Mouse (Mus musculus) mammary gland, adult 2 months (tissue): ENCODE data around the gene Ptprn. TPM values are rescaled to one million over a fixed set of nuclear protein-coding genes. Genes with fewer than 3 reads are reported as not detected.

Experiments
- polyA plus RNA-seq: library from polyadenylated mRNA; depleted of rRNA; stranded (reverse); fragments of >200 nt; gene quantifications from 2 replicates; pipeline ENCODE4 v1.2.3, GENCODE M21; 2012; ENCODE audit warnings: low replicate concordance; rRNA removed

The Ptprn gene
- polyA plus RNA-seq = 0.11 and 0.19 TPM in 2 replicates

GRCm38 (mm10) chr1:75264091-75264880 lies at the start of gene Ptprn:
Ptprn (minus strand) TSS chr1:75264502.

GRCm38 (mm10) chr1:75278228-75278627 lies 13.9 kb upstream of the Ptprn start, which contains the start of gene Resp18:
Resp18 (minus strand) TSS chr1:75278415.

GRCm38 (mm10) chr1:75236117-75237050 lies 27.9 kb downstream of the Ptprn start, which contains the start of gene Dnajb2:
Dnajb2 (plus strand) TSS chr1:75236406.

GRCm38 (mm10) chr1:75231664-75232152 lies 32.6 kb downstream of the Ptprn start, which contains the start of gene A630095N17Rik:
A630095N17Rik (minus strand) TSS chr1:75232102.

GRCm38 (mm10) chr1:75219531-75219930 lies 44.8 kb downstream of the Ptprn start, which contains the start of gene Tuba4a:
Tuba4a (minus strand) TSS chr1:75219865.

GRCm38 (mm10) chr1:75210136-75211087 lies 53.9 kb downstream of the Ptprn start, which contains the start of the genes Glb1l and Stk16:
Glb1l (minus strand) TSS chr1:75210813.
Stk16 (plus strand) TSS chr1:75210838.

Other genes starting within 250 kb of the Ptprn start
- gene Nhej1, start 139.3 kb downstream of the Ptprn start, polyA plus RNA-seq = 2.6 and 5.6 TPM in 2 replicates
- gene Slc23a3, start 130.6 kb downstream of the Ptprn start, polyA plus RNA-seq = 0.76 and 0.80 TPM in 2 replicates
- gene Cnppd1, start 121.8 kb downstream of the Ptprn start, polyA plus RNA-seq = 66.5 and 70.1 TPM in 2 replicates
- gene Retreg2, start 121.7 kb downstream of the Ptprn start, polyA plus RNA-seq = 139 and 161 TPM in 2 replicates
- 73.7 and 75.2 TPM in 2 replicates for gene Zfand2b, start 95.9 kb downstream of the Ptprn start, polyA plus RNA-seq
- gene Abcb6, start 84.1 kb downstream of the Ptprn start, polyA plus RNA-seq = 19.2 and 31.3 TPM in 2 replicates
- gene Ankzf1, start 72.4 kb downstream of the Ptprn start, polyA plus RNA-seq = 13.9 and 17.8 TPM in 2 replicates
- 70.2 and 110 TPM in 2 replicates for gene Atg9a, start 72.3 kb downstream of the Ptprn start, polyA plus RNA-seq
- 9.4 and 18.5 TPM in 2 replicates for gene Glb1l, start 53.7 kb downstream of the Ptprn start, polyA plus RNA-seq
- gene Stk16, start 53.7 kb downstream of the Ptprn start, polyA plus RNA-seq = 187 and 188 TPM in 2 replicates
- 75.9 and 184 TPM in 2 replicates for gene Tuba4a, start 44.6 kb downstream of the Ptprn start, polyA plus RNA-seq
- not detected in 2 replicates for gene A630095N17Rik, start 32.4 kb downstream of the Ptprn start, polyA plus RNA-seq
- gene Dnajb2, start 28.1 kb downstream of the Ptprn start, polyA plus RNA-seq = 50.7 and 52.0 TPM in 2 replicates
- not detected in 2 replicates for gene Resp18, start 13.9 kb upstream of the Ptprn start, polyA plus RNA-seq
- gene Dnpep, start 53.5 kb upstream of the Ptprn start, polyA plus RNA-seq = 167 and 178 TPM in 2 replicates
- 24.9 and 299 TPM in 2 replicates for gene Des, start 95.8 kb upstream of the Ptprn start, polyA plus RNA-seq
- 28.4 and 38.3 TPM in 2 replicates for gene Speg, start 110.8 kb upstream of the Ptprn start, polyA plus RNA-seq
- 137 and 159 TPM in 2 replicates for gene Gmppa, start 171.4 kb upstream of the Ptprn start, polyA plus RNA-seq
- gene Asic4, start 185.9 kb upstream of the Ptprn start, polyA plus RNA-seq = 0.08 TPM in 1 of 2 replicates, not detected in the other
- 66.9 and 145 TPM in 2 replicates for gene Chpf, start 214.8 kb upstream of the Ptprn start, polyA plus RNA-seq
- gene Tmem198, start 215.0 kb upstream of the Ptprn start, polyA plus RNA-seq = 2.6 and 4.9 TPM in 2 replicates
- 26.9 and 31.8 TPM in 2 replicates for gene Obsl1, start 241.9 kb upstream of the Ptprn start, polyA plus RNA-seq
- gene Inha, start 242.6 kb upstream of the Ptprn start, polyA plus RNA-seq = 10.1 and 17.2 TPM in 2 replicates